Mouse (Mus musculus): ENCODE measurements at regions not wholly inside any gene's neighbourhood (a gene's known extent, or its start where the extent isn't known, plus 50 kb on each side); places are given as distances from the start of the nearest gene placed in this dataset.

GRCm38 (mm10) chr17:3248875-3249274 lies 77.5 kb upstream of the Tiam2 start:
- Histone ChIP-seq H3K4me1 (peaks cover 29% of the 10 kb centered on the region), H3K9me3 (no peaks in the 10 kb centered on the region), H3K27me3 (replicated peaks) (no peaks in the 10 kb centered on the region), H3K4me3 (replicated peaks) (no peak overlapping the region), H3K36me3 (replicated peaks; ENCODE audit: low read length) (peaks cover 66% of the 10 kb centered on the region)
- no peak for TF ChIP-seq FLI1 (IDR thresholded peaks at IDR 0.05; ENCODE audit: low read length)
- TF ChIP-seq GATA1 (IDR thresholded peaks at IDR 0.05; ENCODE audit: borderline replicate concordance, low read length) = no peak

- Histone ChIP-seq H3K4me1 (peaks cover 29% of the 10 kb centered on the region), H3K36me3 (replicated peaks; ENCODE audit: low read length) (peaks cover 70% of the 10 kb centered on the region), H3K27me3 (replicated peaks) (no peaks in the 10 kb centered on the region), H3K4me3 (replicated peaks) (no peak overlapping the region), H3K9me3 (no peaks in the 10 kb centered on the region)
- TF ChIP-seq GATA1 (IDR thresholded peaks at IDR 0.05; ENCODE audit: borderline replicate concordance, low read length) (no peak), FLI1 (IDR thresholded peaks at IDR 0.05; ENCODE audit: low read length) (no peak)
Observed at GRCm38 (mm10) chr17:3249320-3249719, 77.1 kb upstream of the Tiam2 start.

- Histone ChIP-seq H3K4me1 (peaks cover 17% of the 10 kb centered on the region), H3K27me3 (replicated peaks) (no peaks in the 10 kb centered on the region), H3K36me3 (replicated peaks; ENCODE audit: low read length) (peaks cover 66% of the 10 kb centered on the region), H3K9me3 (no peaks in the 10 kb centered on the region), H3K4me3 (replicated peaks) (no peak overlapping the region)
- no peak for TF ChIP-seq GATA1 (IDR thresholded peaks at IDR 0.05; ENCODE audit: borderline replicate concordance, low read length)
- TF ChIP-seq FLI1 (IDR thresholded peaks at IDR 0.05; ENCODE audit: low read length) = no peak
Observed at GRCm38 (mm10) chr17:3251176-3251575, 75.2 kb upstream of the Tiam2 start.

- Histone ChIP-seq H3K36me3 (replicated peaks; ENCODE audit: low read length) (peaks cover 68% of the 10 kb centered on the region), H3K4me1 (peaks cover 10% of the 10 kb centered on the region), H3K4me3 (replicated peaks) (no peak overlapping the region), H3K27me3 (replicated peaks) (no peaks in the 10 kb centered on the region), H3K9me3 (no peaks in the 10 kb centered on the region)
- TF ChIP-seq GATA1 (IDR thresholded peaks at IDR 0.05; ENCODE audit: borderline replicate concordance, low read length) (no peak), FLI1 (IDR thresholded peaks at IDR 0.05; ENCODE audit: low read length) (no peak)
Observed at GRCm38 (mm10) chr17:3251966-3252365, 74.4 kb upstream of the Tiam2 start.

- Histone ChIP-seq H3K4me1 (peaks cover 6% of the 10 kb centered on the region), H3K4me3 (replicated peaks) (no peak overlapping the region), H3K9me3 (no peaks in the 10 kb centered on the region), H3K36me3 (replicated peaks; ENCODE audit: low read length) (peaks cover 70% of the 10 kb centered on the region), H3K27me3 (replicated peaks) (no peaks in the 10 kb centered on the region)
- TF ChIP-seq GATA1 (IDR thresholded peaks at IDR 0.05; ENCODE audit: borderline replicate concordance, low read length) (no peak), FLI1 (IDR thresholded peaks at IDR 0.05; ENCODE audit: low read length) (no peak)
Observed at GRCm38 (mm10) chr17:3253508-3254176, 72.7 kb upstream of the Tiam2 start.

GRCm38 (mm10) chr17:3256765-3257164 lies 69.6 kb upstream of the Tiam2 start:
- no peak for TF ChIP-seq GATA1 (IDR thresholded peaks at IDR 0.05; ENCODE audit: borderline replicate concordance, low read length)
- TF ChIP-seq FLI1 (IDR thresholded peaks at IDR 0.05; ENCODE audit: low read length) = no peak
- Histone ChIP-seq H3K4me1 (peaks cover 6% of the 10 kb centered on the region), H3K36me3 (replicated peaks; ENCODE audit: low read length) (peaks cover 59% of the 10 kb centered on the region), H3K4me3 (replicated peaks) (no peak overlapping the region), H3K27me3 (replicated peaks) (no peaks in the 10 kb centered on the region), H3K9me3 (no peaks in the 10 kb centered on the region)

DNA sequence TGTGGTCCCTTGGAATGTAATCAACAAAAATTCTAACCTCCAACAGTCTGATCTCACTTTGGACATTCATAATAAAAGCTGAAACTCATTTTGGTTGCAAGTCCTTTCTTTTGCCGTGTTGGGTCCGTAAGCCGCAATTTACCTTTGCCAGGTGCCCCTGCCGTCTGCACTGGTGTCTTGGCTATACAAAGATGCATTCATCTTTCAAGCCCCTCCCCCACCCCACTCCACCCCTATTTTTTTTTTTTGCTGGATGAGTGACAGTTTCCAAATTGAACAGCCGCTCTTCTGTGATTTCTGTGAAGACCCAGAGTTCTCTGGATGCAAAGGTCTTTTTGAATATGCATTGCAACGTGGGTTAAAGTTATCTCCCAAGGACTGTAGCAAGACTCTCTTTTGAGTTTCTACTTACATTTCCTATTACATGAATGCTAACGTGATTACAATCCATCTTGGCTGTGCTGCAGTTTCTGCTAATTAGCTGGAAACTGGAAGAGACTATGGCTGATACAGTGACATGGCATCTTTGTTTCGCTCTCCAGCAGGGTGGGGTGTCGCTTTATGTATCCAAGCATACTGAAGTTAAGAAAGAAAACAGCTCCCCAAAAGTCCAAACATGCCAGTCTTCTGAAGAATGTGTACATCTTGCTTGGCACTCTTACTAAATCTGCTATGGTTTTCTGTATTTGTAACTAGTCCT lies 67.4 kb upstream of the Tiam2 start:
- peaks cover 46% of the 10 kb centered on the region for H3K36me3 ChIP-seq (replicated peaks; ENCODE audit: low read length)
- H3K4me1 ChIP-seq = no peaks in the 10 kb centered on the region
- TF ChIP-seq GATA1 (IDR thresholded peaks at IDR 0.05; ENCODE audit: borderline replicate concordance, low read length) (no peak), FLI1 (IDR thresholded peaks at IDR 0.05; ENCODE audit: low read length) (no peak)
- H3K9me3 ChIP-seq = no peaks in the 10 kb centered on the region
- H3K27me3 ChIP-seq (replicated peaks) = no peaks in the 10 kb centered on the region
- no peak overlapping the region for H3K4me3 ChIP-seq (replicated peaks)

DNA sequence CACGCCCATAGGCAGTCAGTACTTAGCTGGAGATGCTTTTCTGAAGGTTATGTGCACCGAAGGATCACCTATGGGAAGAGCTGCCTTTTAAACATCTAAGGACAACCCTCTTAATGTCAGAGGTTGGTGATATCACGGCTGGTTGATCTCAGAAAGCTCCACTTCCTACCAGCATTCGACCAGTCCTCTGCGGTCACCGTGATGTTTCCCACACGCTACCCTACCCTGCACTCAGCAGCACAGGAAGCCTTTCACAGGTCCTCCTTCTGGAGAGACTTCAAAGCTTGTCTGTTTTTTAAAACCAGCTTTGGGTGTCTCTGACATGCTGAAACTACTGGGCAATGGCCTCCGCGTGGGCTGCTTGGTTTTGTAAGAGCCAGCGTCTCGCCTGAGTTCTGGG lies 65.6 kb upstream of the Tiam2 start:
- peaks cover 38% of the 10 kb centered on the region for H3K36me3 ChIP-seq (replicated peaks; ENCODE audit: low read length)
- H3K27me3 ChIP-seq (replicated peaks) = no peaks in the 10 kb centered on the region
- TF ChIP-seq GATA1 (IDR thresholded peaks at IDR 0.05; ENCODE audit: borderline replicate concordance, low read length) = no peak
- TF ChIP-seq FLI1 (IDR thresholded peaks at IDR 0.05; ENCODE audit: low read length) = no peak
- H3K4me3 ChIP-seq (replicated peaks) = no peak overlapping the region
- peaks cover 5% of the 10 kb centered on the region; the same call in 1 of the 2 replicates for H3K4me1 ChIP-seq
- no peaks in the 10 kb centered on the region for H3K9me3 ChIP-seq

DNA sequence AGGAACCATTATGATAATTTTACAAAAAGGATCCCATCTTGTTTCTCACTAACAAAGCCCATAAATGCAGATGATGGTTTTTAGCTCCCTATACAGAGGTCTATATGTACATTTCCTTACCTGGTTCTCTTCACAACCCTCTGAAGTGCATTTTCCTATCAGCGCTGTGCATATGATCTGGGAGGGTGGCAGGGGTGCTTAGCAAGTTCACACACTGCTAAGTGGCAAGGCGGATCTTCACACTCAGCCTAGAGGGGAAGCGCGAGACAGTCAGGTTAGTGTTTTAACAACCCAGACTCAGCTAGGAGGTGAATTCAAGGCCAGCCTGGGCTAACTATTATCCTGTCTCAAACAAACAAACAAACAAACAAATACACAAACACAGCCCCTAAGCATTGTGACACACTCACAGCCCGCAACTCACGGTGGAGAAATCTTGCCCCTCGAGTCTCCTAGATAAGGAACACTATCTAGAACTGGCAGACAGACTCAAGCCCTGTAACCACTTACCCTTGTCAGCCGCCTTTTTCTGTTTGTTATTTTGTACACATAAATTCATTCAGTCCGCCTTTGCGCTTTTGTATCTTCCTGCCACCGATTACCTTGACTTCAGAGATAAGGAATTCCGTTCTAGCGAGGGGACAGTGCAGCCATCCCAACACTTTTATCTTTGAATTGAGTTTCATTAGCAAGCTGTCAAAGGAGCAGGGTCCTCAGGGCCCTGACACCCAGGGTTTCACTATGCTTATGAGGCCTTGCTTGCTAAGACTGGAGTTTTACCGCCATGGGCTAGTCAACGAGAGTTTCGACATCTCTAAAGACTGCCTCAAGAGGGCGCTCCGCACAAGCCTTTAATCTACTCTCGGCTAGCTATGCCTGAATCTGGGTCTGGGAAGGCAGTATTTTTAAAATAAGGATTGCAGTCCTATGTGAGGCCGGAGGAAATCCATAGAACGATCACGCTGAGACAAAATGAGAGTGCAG lies 53.0 kb upstream of the Tiam2 start:
- Histone ChIP-seq H3K4me1 (peaks cover 10% of the 10 kb centered on the region), H3K9me3 (no peaks in the 10 kb centered on the region), H3K27me3 (replicated peaks) (no peaks in the 10 kb centered on the region), H3K36me3 (replicated peaks; ENCODE audit: low read length) (no peaks in the 10 kb centered on the region), H3K4me3 (replicated peaks) (no peak overlapping the region)
- TF ChIP-seq GATA1 (IDR thresholded peaks at IDR 0.05; ENCODE audit: borderline replicate concordance, low read length) (no peak), FLI1 (IDR thresholded peaks at IDR 0.05; ENCODE audit: low read length) (no peak)

Data from megakaryocyte, embryonic 14.5 days (primary cell).